Mouse (Mus musculus) liver, adult 2 months (tissue): Measurements from ENCODE around the gene Mettl16. TPM values are rescaled to one million over a fixed set of nuclear protein-coding genes. Genes with fewer than 3 reads are reported as not detected.
A peak's percentile ranks its signal among the peaks of the same experiment; 100 is the strongest.

Experiments
- DNase-seq: peaks from one replicate; pipeline ENCODE4 v3.0.0-alpha.2; 2011; ENCODE audit warnings: low read depth, low spot score; ENCODE audit errors: extremely low read depth
- H3K27ac ChIP-seq: fragments of 200-500 bp; replicated peaks from 2 replicates; pipeline ENCODE4 v1.5.1; 2012; ENCODE audit warnings: low read depth, mild to moderate bottlenecking, control low read depth, inconsistent platforms, low read length; ENCODE audit not compliant: insufficient read depth
- H3K27me3 ChIP-seq: fragments of 200-500 bp; 2 replicates; pipeline ENCODE4 v1.6.1; 2012; ENCODE audit warnings: mild to moderate bottlenecking, moderate library complexity, low read length, inconsistent platforms; ENCODE audit not compliant: control insufficient read depth, insufficient read depth
- H3K36me3 ChIP-seq: fragments of 200-500 bp; 2 replicates; pipeline ENCODE4 v1.6.1; 2012; ENCODE audit warnings: low read length, inconsistent platforms; ENCODE audit not compliant: control insufficient read depth, insufficient read depth
- H3K4me1 ChIP-seq: fragments of 200-500 bp; 2 replicates; pipeline ENCODE4 v1.6.1; 2011; ENCODE audit warnings: low read length; ENCODE audit not compliant: control insufficient read depth, insufficient read depth
- H3K4me3 ChIP-seq: fragments of 200-500 bp; 2 replicates; pipeline ENCODE4 v1.5.1; 2011; ENCODE audit warnings: low read depth, mild to moderate bottlenecking, control low read depth, low read length, moderate library complexity; ENCODE audit not compliant: insufficient read depth
- H3K79me2 ChIP-seq: fragments of 200-500 bp; 2 replicates; pipeline ENCODE4 v1.6.1; 2012; ENCODE audit warnings: inconsistent platforms, mild to moderate bottlenecking, low read length, moderate library complexity; ENCODE audit not compliant: control insufficient read depth, insufficient read depth
- H3K9ac ChIP-seq: fragments of 200-500 bp; 2 replicates; pipeline ENCODE4 v1.6.1; 2012; ENCODE audit warnings: low read depth, mild to moderate bottlenecking, control low read depth, inconsistent platforms, low read length
- CTCF ChIP-seq: fragments of 200-500 bp; IDR thresholded peaks from 2 replicates; pipeline ENCODE4 v1.5.1; 2011; ENCODE audit warnings: low read depth, low read length, control low read depth
- POLR2A ChIP-seq: fragments of 200-500 bp; IDR thresholded peaks from 2 replicates; pipeline ENCODE4 v1.6.1; 2011; ENCODE audit warnings: low read length, control low read depth; ENCODE audit not compliant: insufficient read depth; ENCODE audit errors: extremely low read depth
- WGBS: fragments of 180-500 bp; shearing (Covaris S2); methylation state at CpG from one replicate; pipeline ENCODE4 v1.1.7; 2018; 5-methylcytosine and 5-hydroxymethylcytosine counted together
- polyA plus RNA-seq: library from polyadenylated mRNA; depleted of rRNA; stranded (reverse); fragments of >200 nt; gene quantifications from 2 replicates; pipeline ENCODE4 v1.2.3, GENCODE M21; 2012
- total RNA-seq: library from RNA; depleted of rRNA; stranded (reverse); fragments of >200 nt; gene quantifications from 2 replicates; pipeline ENCODE4 v1.2.3, GENCODE M21; 2014

The Mettl16 gene
- total and polyA plus RNA-seq, 2 experiments = 3.4 to 5.1 TPM

- H3K27me3 ChIP-seq = no peaks in the 10 kb centered on the region
- H3K4me3 ChIP-seq = no peak overlapping the region
- TF ChIP-seq POLR2A = no peak
- no peak for TF ChIP-seq CTCF
- WGBS = 94% methylated on average over 9 of the region's 9 CpGs
- H3K36me3 ChIP-seq = no peaks in the 10 kb centered on the region
- no peak overlapping the region for H3K9ac ChIP-seq
- no peak overlapping the region for H3K27ac ChIP-seq
- H3K4me1 ChIP-seq = no peaks in the 10 kb centered on the region
- no peaks in the 10 kb centered on the region for H3K79me2 ChIP-seq
- no peak for DNase-seq
Measured at GRCm38 (mm10) chr11:74857756-74858155, 87.1 kb downstream of the Mettl16 start.

- no peak overlapping the region for H3K27ac ChIP-seq
- DNase-seq = no peak
- TF ChIP-seq CTCF (no peak), POLR2A (no peak)
- H3K36me3 ChIP-seq = no peaks in the 10 kb centered on the region
- H3K27me3 ChIP-seq = no peaks in the 10 kb centered on the region
- H3K4me3 ChIP-seq = no peak overlapping the region
- H3K79me2 ChIP-seq = no peaks in the 10 kb centered on the region
- no peak overlapping the region for H3K9ac ChIP-seq
- WGBS = 88% methylated on average over 5 of the region's 5 CpGs
- H3K4me1 ChIP-seq = peaks cover 4% of the 10 kb centered on the region
Measured at GRCm38 (mm10) chr11:74862129-74862528, 91.5 kb downstream of the Mettl16 start.

- no peak for DNase-seq
- H3K36me3 ChIP-seq = no peaks in the 10 kb centered on the region
- WGBS = 58% methylated on average over 11 of the region's 11 CpGs
- H3K4me1 ChIP-seq = peaks cover 11% of the 10 kb centered on the region
- TF ChIP-seq POLR2A (no peak), CTCF (peak; percentile 48)
- H3K27me3 ChIP-seq = no peaks in the 10 kb centered on the region
- no peaks in the 10 kb centered on the region for H3K79me2 ChIP-seq
- H3K4me3 ChIP-seq = no peak overlapping the region
- no peak overlapping the region for H3K27ac ChIP-seq
- H3K9ac ChIP-seq = no peak overlapping the region
Measured at GRCm38 (mm10) chr11:74863471-74863870, 92.8 kb downstream of the Mettl16 start.

GRCm38 (mm10) chr11:74864421-74864820 lies 93.8 kb downstream of the Mettl16 start:
- TF ChIP-seq POLR2A (no peak), CTCF (no peak)
- 93% methylated on average over 9 of the region's 9 CpGs for WGBS
- no peak for DNase-seq
- H3K27ac ChIP-seq = no peak overlapping the region
- no peak overlapping the region for H3K9ac ChIP-seq
- H3K4me1 ChIP-seq = peaks cover 12% of the 10 kb centered on the region
- no peak overlapping the region for H3K4me3 ChIP-seq
- H3K27me3 ChIP-seq = no peaks in the 10 kb centered on the region
- H3K36me3 ChIP-seq = no peaks in the 10 kb centered on the region
- no peaks in the 10 kb centered on the region for H3K79me2 ChIP-seq

GRCm38 (mm10) chr11:74865252-74865651 lies 94.6 kb downstream of the Mettl16 start:
- Histone ChIP-seq H3K4me3 (no peak overlapping the region), H3K27me3 (no peaks in the 10 kb centered on the region), H3K36me3 (no peaks in the 10 kb centered on the region), H3K79me2 (no peaks in the 10 kb centered on the region), H3K27ac (no peak overlapping the region), H3K9ac (no peak overlapping the region), H3K4me1 (peaks cover 16% of the 10 kb centered on the region)
- WGBS = 94% methylated on average over 9 of the region's 9 CpGs
- no peak for DNase-seq
- TF ChIP-seq POLR2A (no peak), CTCF (no peak)

GRCm38 (mm10) chr11:74866640-74867039 lies 96.0 kb downstream of the Mettl16 start:
- no peaks in the 10 kb centered on the region for H3K36me3 ChIP-seq
- H3K79me2 ChIP-seq = no peaks in the 10 kb centered on the region
- no peaks in the 10 kb centered on the region for H3K27me3 ChIP-seq
- H3K4me1 ChIP-seq = peaks cover 16% of the 10 kb centered on the region
- WGBS = 53% methylated on average over 4 of the region's 4 CpGs
- TF ChIP-seq POLR2A = no peak
- TF ChIP-seq CTCF = no peak
- H3K4me3 ChIP-seq = no peak overlapping the region
- no peak overlapping the region for H3K9ac ChIP-seq
- peak; percentile 55 for DNase-seq
- H3K27ac ChIP-seq = no peak overlapping the region
